Mouse (Mus musculus) heart, postnatal 25 days (tissue): ENCODE measurements around the gene Srr. TPM values are rescaled to one million over a fixed set of nuclear protein-coding genes. Genes with fewer than 3 reads are reported as not detected.

Experiments
- DNase-seq: peaks from one replicate; pipeline ENCODE4 v3.0.0; 2022; ENCODE audit warnings: low spot score
- intact Hi-C: fragments of 180-260 bp; cut with DNase I; formaldehyde crosslinking; loops from one replicate; pipeline ENCODE4 v1.15.1; 2025
- microRNA-seq: library from miRNA; unstranded; fragments of <30 nt; microRNA quantifications from one replicate; pipeline ENCODE4 v1.2.0, GENCODE M21; 2022
- total RNA-seq, 2 experiments: library from RNA; stranded (reverse); gene quantifications; 2 replicates each; pipeline ENCODE4 v1.2.3; 2021

Srr gene
- total RNA-seq, 2 experiments from 2014 or later, result 28.9 to 31.3 TPM

GRCm38 (mm10) chr11:74868046-74868760, 57.5 kb downstream of the Srr start:
- no peak for DNase-seq
- intact Hi-C loops, result no loop called here

GRCm38 (mm10) chr11:74867181-74867580, 58.6 kb downstream of the Srr start:
- peak; percentile 64 for DNase-seq
- intact Hi-C loops, result no loop called here

GRCm38 (mm10) chr11:74866640-74867039, 59.1 kb downstream of the Srr start:
- intact Hi-C loops, result no loop called here
- DNase-seq, result peak; percentile 85

GRCm38 (mm10) chr11:74865252-74865651, 60.5 kb downstream of the Srr start:
- DNase-seq, result no peak
- intact Hi-C loops, result no loop called here

GRCm38 (mm10) chr11:74864421-74864820, 61.3 kb downstream of the Srr start:
- DNase-seq, result no peak
- intact Hi-C loops, result no loop called here

- intact Hi-C loops, result no loop called here
- no peak for DNase-seq
Measured at GRCm38 (mm10) chr11:74863471-74863870, 62.3 kb downstream of the Srr start.

- DNase-seq, result no peak
- intact Hi-C loops, result no loop called here
Measured at GRCm38 (mm10) chr11:74862129-74862528, 63.6 kb downstream of the Srr start.

- intact Hi-C loops, result no loop called here
- no peak for DNase-seq
Measured at GRCm38 (mm10) chr11:74857756-74858155, 68.0 kb downstream of the Srr start.

Small RNAs within 50 kb of the gene (microRNA-seq; reads per million reads assigned to microRNA genes)
- gene Mir6926, result not detected

Other genes with a start within 250 kb of the Srr start
- 100 to 1,000 TPM; 206 to 224 TPM for gene Pafah1b1, start 201.3 kb downstream of the Srr start, total RNA-seq
- gene Mettl16, start 155.1 kb downstream of the Srr start, total RNA-seq, result 10 to 100 TPM; 14.0 to 15.1 TPM
- gene Mnt, start 95.0 kb downstream of the Srr start, total RNA-seq, result 10 to 100 TPM in 1 of 2 experiments, 1 to 10 TPM in 1; 9.8 to 10.6 TPM
- gene Sgsm2, start 28.9 kb downstream of the Srr start, total RNA-seq, result 1 to 10 TPM; 4.8 to 6.7 TPM
- 10 to 100 TPM; 15.6 to 17.0 TPM for gene Tsr1, start 27.9 kb downstream of the Srr start, total RNA-seq
- gene Smg6, start 125 bp downstream of the Srr start, total RNA-seq, result 10 to 100 TPM; 16.0 to 17.5 TPM
- gene Hic1, start 243.6 kb upstream of the Srr start, total RNA-seq, result 10 to 100 TPM; 15.3 to 19.2 TPM